Comparison of ENCODE assay signal across 36 mouse cellular contexts in the genomic region with DNA sequence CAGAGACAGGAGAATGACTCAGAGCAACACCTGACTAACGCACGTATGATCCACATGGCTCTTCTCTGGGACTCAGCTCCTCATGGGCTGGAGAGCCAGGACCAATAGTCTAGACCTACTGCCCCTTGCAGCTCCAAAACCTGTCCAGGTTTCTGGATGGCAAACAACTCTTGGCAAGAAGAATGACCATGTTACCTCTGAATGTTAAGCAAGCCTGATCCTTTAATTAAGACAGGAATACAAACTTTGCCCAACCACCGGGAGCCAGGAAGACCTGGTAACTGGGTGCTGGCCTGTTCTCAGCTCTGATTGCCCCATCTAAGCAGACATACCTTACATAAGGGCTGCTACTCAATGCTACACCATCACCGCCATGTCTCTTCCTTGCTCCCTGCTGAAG. TPM values are rescaled to one million over a fixed set of nuclear protein-coding genes. Genes with fewer than 3 reads are reported as not detected.
"Had no signal": no experiment of that assay in that cellular context is flagged by ENCODE, and none has a peak within 500 bp of the region (broad histone marks: within the 10 kb centered on the region; RNA-seq: fewer than 3 reads in every experiment).

No protein-coding gene starts in this region.

- H3K27ac ChIP-seq: heart, adult 2 months; heart, embryonic 13.5 days; heart, embryonic 15.5 days; hindbrain, embryonic 13.5 days; hindbrain, embryonic 15.5 days; hindbrain, postnatal 0 days; kidney, embryonic 15.5 days; kidney, postnatal 0 days; limb, embryonic 13.5 days; limb, embryonic 15.5 days had no signal

- H3K9ac ChIP-seq: heart, embryonic 13.5 days; heart, embryonic 15.5 days; hindbrain, embryonic 13.5 days; hindbrain, embryonic 15.5 days; kidney, embryonic 15.5 days; limb, embryonic 13.5 days; limb, embryonic 15.5 days had no signal

- H3K9me3 ChIP-seq: heart, embryonic 13.5 days; heart, embryonic 15.5 days; hindbrain, embryonic 13.5 days; hindbrain, embryonic 15.5 days; kidney, embryonic 15.5 days; limb, embryonic 13.5 days; limb, embryonic 15.5 days had no signal

- H3K27me3 ChIP-seq: heart, embryonic 13.5 days; heart, embryonic 15.5 days; hindbrain, embryonic 15.5 days; kidney, embryonic 15.5 days; limb, embryonic 13.5 days; limb, embryonic 15.5 days had no signal

- ATAC-seq: hindbrain, postnatal 0 days; intestine, embryonic 16.5 days had no signal

- H3K4me3 ChIP-seq: heart, adult 2 months; heart, embryonic 13.5 days; heart, embryonic 15.5 days; hindbrain, embryonic 13.5 days; hindbrain, embryonic 15.5 days; kidney, embryonic 15.5 days; limb, embryonic 13.5 days; limb, embryonic 15.5 days had no signal

- H3K4me2 ChIP-seq: heart, embryonic 11.5 days; heart, embryonic 13.5 days; heart, embryonic 15.5 days; hindbrain, embryonic 13.5 days; hindbrain, embryonic 15.5 days; kidney, embryonic 15.5 days; limb, embryonic 13.5 days; limb, embryonic 15.5 days had no signal

- DNase-seq: gastrocnemius, postnatal 14 days; gastrocnemius, postnatal 36 days; heart, adult 11 months; heart, adult 2 months; heart, postnatal 14 days; heart, postnatal 36 days; kidney, adult 11 months; kidney, adult 2 months; kidney, adult 9 months; kidney, postnatal 14 days; kidney, postnatal 36 days; layer of hippocampus, adult 9-11 months; layer of hippocampus, postnatal 36 days; left cerebral cortex, postnatal 4 days had no signal

RNA-seq across cellular contexts. Expression of a gene that starts 56.8 kb away (rescaled TPM):
- total RNA-seq: gastrocnemius, adult 18-20 months; gastrocnemius, adult 8-10 months; gastrocnemius, postnatal 14 days; gastrocnemius, postnatal 36 days; heart, adult 2 months; heart, postnatal 14 days; heart, postnatal 36 days; hematopoietic stem cell, adult 5-6 weeks; layer of hippocampus, adult 18-20 months; layer of hippocampus, postnatal 14 days; layer of hippocampus, postnatal 36 days; left cerebral cortex, adult 18-20 months; left cerebral cortex, adult 8-10 months; left cerebral cortex, postnatal 25 days had no signal
- polyA plus RNA-seq: heart, adult 2 months; heart, embryonic 11.5 days; heart, embryonic 13.5 days; heart, embryonic 15.5 days; heart, postnatal 0 days; kidney, adult 2 months; kidney, embryonic 15.5 days; kidney, postnatal 0 days; large intestine, adult 2 months; limb, embryonic 11.5 days had no signal
